Mouse (Mus musculus) kidney, adult 2 months (tissue): Measurements from ENCODE around the gene Olfr354.

Experiments
- CTCF ChIP-seq: fragments of 200-500 bp; conservative IDR thresholded peaks from 2 replicates; pipeline ENCODE4 v1.5.1; 2011; ENCODE audit warnings: low read depth, mild to moderate bottlenecking, control low read depth, low read length, moderate library complexity, mixed read lengths; ENCODE audit not compliant: insufficient read depth, insufficient read length
- POLR2A ChIP-seq: fragments of 200-500 bp; IDR thresholded peaks from one replicate; pipeline ENCODE4 v1.6.1; 2011; ENCODE audit warnings: low read depth, low read length, control low read depth

DNA sequence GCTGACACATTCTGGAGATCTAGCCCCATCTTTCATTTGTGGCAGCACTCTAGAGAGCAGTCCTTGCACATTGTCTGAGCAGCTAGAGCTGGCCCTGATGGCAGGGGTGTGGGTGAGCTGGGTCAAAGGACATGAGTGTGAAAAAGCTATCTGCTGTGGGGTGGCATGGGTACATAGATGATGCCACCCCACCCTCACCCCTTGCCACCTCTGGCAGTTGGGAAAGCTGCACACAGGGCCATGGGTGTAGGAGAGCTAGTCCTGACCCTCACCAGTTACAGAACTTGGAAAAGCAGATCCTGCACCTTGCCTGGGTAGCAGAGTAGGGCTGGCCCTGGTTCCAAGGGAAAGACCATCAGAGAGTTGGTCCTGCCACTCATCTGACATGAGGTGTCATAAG lies 8.4 kb upstream of the Olfr354 start:
- TF ChIP-seq POLR2A (no peak), CTCF (no peak)
